In genomic region chr5:113976597-113976996, GRCm38 (mm10) we compare ENCODE assay signal across 22 mouse cellular contexts. TPM values are rescaled to one million over a fixed set of nuclear protein-coding genes. Genes with fewer than 3 reads are reported as not detected.
DNase-seq lines count a peak whose midpoint lies in the region; ATAC-seq and TF ChIP-seq lines count a peak whose summit lies in the region.
"Had no signal": no experiment of that assay in that cellular context is flagged by ENCODE, and none has a peak within 500 bp of the region (broad histone marks: within the 10 kb centered on the region; RNA-seq: fewer than 3 reads in every experiment).

No protein-coding gene starts in this region.

- no peak for ATAC-seq in embryonic facial prominence, embryonic 13.5 days (ENCODE audit: insufficient number of reproducible peaks, insufficient read depth, low FRiP score, low TSS enrichment, low read depth)
- no peak for ATAC-seq in hindbrain, postnatal 0 days
- ATAC-seq in lung, embryonic 16.5 days (ENCODE audit: low read depth) = peak; percentile 19; the same call in 1 of the 2 replicates
- ATAC-seq: CD4-positive, CD25-positive, alpha-beta regulatory T cell, adult 4 months; inflammation-experienced regulatory T-cells, adult 6 months had no signal

- DNase-seq in embryonic facial prominence, embryonic 10.5 days (ENCODE audit: low spot score) = no peak
- DNase-seq in hindbrain, embryonic 10.5 days (ENCODE audit: low spot score) = no peak
- no peak for DNase-seq in hindbrain, postnatal 0 days (ENCODE audit: low spot score)
- DNase-seq in adipocyte (ENCODE audit: low spot score) = no peak
- DNase-seq in layer of hippocampus, adult 8-10 months (ENCODE audit: low spot score in 2 of 2) = no peak
- DNase-seq: adrenal gland, adult 2 months; cerebellum, postnatal 25 days had no signal

- 0 out of 2 replicates have a peak overlapping the region, but pooled peaks have one; percentile 66 for H3K27ac ChIP-seq in embryonic facial prominence, embryonic 13.5 days
- H3K27ac ChIP-seq in embryonic facial prominence, embryonic 10.5 days (replicated peaks) = no peak overlapping the region
- peak overlapping the region; percentile 26; the same call in 1 of the 2 replicates for H3K27ac ChIP-seq in hindbrain, embryonic 10.5 days
- no peak overlapping the region for H3K27ac ChIP-seq in hindbrain, postnatal 0 days
- peak overlapping the region; percentile 10; the same call in 1 of the 2 replicates for H3K27ac ChIP-seq in embryonic fibroblast, embryonic 13.5 days (ENCODE audit: insufficient read depth, low read length)
- peak overlapping the region; percentile 94 for H3K27ac ChIP-seq in lung, embryonic 16.5 days (ENCODE audit: low read length)
- H3K27ac ChIP-seq: stomach, embryonic 15.5 days had no signal

- H3K9ac ChIP-seq in embryonic facial prominence, embryonic 13.5 days = no peak overlapping the region
- no peak overlapping the region for H3K9ac ChIP-seq in hindbrain, postnatal 0 days (replicated peaks; ENCODE audit: low read length)
- H3K9ac ChIP-seq in lung, embryonic 16.5 days (ENCODE audit: low read length) = no peak overlapping the region
- H3K9ac ChIP-seq: stomach, embryonic 15.5 days had no signal

- WGBS in embryonic facial prominence, embryonic 13.5 days = 84% methylated on average over 8 of the region's 8 CpGs
- WGBS in embryonic facial prominence, embryonic 10.5 days = 86% methylated on average over 8 of the region's 8 CpGs
- WGBS in hindbrain, embryonic 10.5 days = 86% methylated on average over 8 of the region's 8 CpGs
- 86% methylated on average over 8 of the region's 8 CpGs for WGBS in hindbrain, postnatal 0 days
- 51% methylated on average over 8 of the region's 8 CpGs for WGBS in lung, embryonic 16.5 days

- H3K4me1 ChIP-seq in embryonic facial prominence, embryonic 13.5 days = peaks cover 49% of the 10 kb centered on the region
- H3K4me1 ChIP-seq in embryonic facial prominence, embryonic 10.5 days = peaks cover 52% of the 10 kb centered on the region
- H3K4me1 ChIP-seq in hindbrain, embryonic 10.5 days (replicated peaks) = peaks cover 66% of the 10 kb centered on the region
- peaks cover 23% of the 10 kb centered on the region for H3K4me1 ChIP-seq in hindbrain, postnatal 0 days (ENCODE audit: insufficient read depth, low read length)
- peaks cover 32% of the 10 kb centered on the region for H3K4me1 ChIP-seq in embryonic fibroblast, embryonic 13.5 days (ENCODE audit: control insufficient read depth, insufficient read depth, low read length)
- peaks cover 59% of the 10 kb centered on the region for H3K4me1 ChIP-seq in lung, embryonic 16.5 days (replicated peaks; ENCODE audit: control insufficient read depth, insufficient read depth, low read length)

- no peak overlapping the region for H3K4me3 ChIP-seq in embryonic facial prominence, embryonic 13.5 days
- H3K4me3 ChIP-seq in embryonic facial prominence, embryonic 10.5 days = no peak overlapping the region
- no peak overlapping the region for H3K4me3 ChIP-seq in hindbrain, embryonic 10.5 days
- no peak overlapping the region for H3K4me3 ChIP-seq in hindbrain, postnatal 0 days (ENCODE audit: low read length)
- H3K4me3 ChIP-seq in embryonic fibroblast, embryonic 13.5 days (ENCODE audit: insufficient read depth, low read length) = no peak overlapping the region
- no peak overlapping the region for H3K4me3 ChIP-seq in lung, embryonic 16.5 days (ENCODE audit: low read length)
- H3K4me3 ChIP-seq: stomach, embryonic 15.5 days had no signal

- H3K36me3 ChIP-seq in embryonic facial prominence, embryonic 13.5 days = peaks cover 33% of the 10 kb centered on the region
- peaks cover 37% of the 10 kb centered on the region for H3K36me3 ChIP-seq in embryonic facial prominence, embryonic 10.5 days (replicated peaks)
- peaks cover 32% of the 10 kb centered on the region for H3K36me3 ChIP-seq in hindbrain, embryonic 10.5 days
- H3K36me3 ChIP-seq in hindbrain, postnatal 0 days (ENCODE audit: insufficient read depth, low read length) = no peaks in the 10 kb centered on the region; the same call in 1 of the 2 replicates
- no peaks in the 10 kb centered on the region; the same call in 1 of the 2 replicates for H3K36me3 ChIP-seq in lung, embryonic 16.5 days (ENCODE audit: control insufficient read depth, insufficient read depth, low read length)

- no peak for TF ChIP-seq CTCF in hindbrain, postnatal 0 days (IDR thresholded peaks at IDR 0.05; ENCODE audit: low read depth)
- no peak for TF ChIP-seq CTCF in embryonic fibroblast, embryonic 13.5 days (IDR thresholded peaks at IDR 0.05; ENCODE audit: borderline replicate concordance, insufficient read depth, low read length)

- TF ChIP-seq POLR2A in embryonic fibroblast, embryonic 13.5 days (IDR thresholded peaks at IDR 0.05; ENCODE audit: low read depth, low read length) = no peak

- no peaks in the 10 kb centered on the region for H3K27me3 ChIP-seq in embryonic facial prominence, embryonic 13.5 days
- no peaks in the 10 kb centered on the region for H3K27me3 ChIP-seq in embryonic facial prominence, embryonic 10.5 days (replicated peaks; ENCODE audit: low read depth, poor library complexity, severe bottlenecking)
- no peaks in the 10 kb centered on the region for H3K27me3 ChIP-seq in hindbrain, embryonic 10.5 days (ENCODE audit: insufficient read depth, poor library complexity, severe bottlenecking)
- no peaks in the 10 kb centered on the region for H3K27me3 ChIP-seq in hindbrain, postnatal 0 days (ENCODE audit: insufficient read depth, low read length)
- no peaks in the 10 kb centered on the region for H3K27me3 ChIP-seq in lung, embryonic 16.5 days (ENCODE audit: control insufficient read depth, insufficient read depth, low read depth, low read length)
- H3K27me3 ChIP-seq: stomach, embryonic 15.5 days had no signal

- no peak overlapping the region for H3K4me2 ChIP-seq in embryonic facial prominence, embryonic 13.5 days
- no peak overlapping the region for H3K4me2 ChIP-seq in hindbrain, postnatal 0 days (ENCODE audit: low read depth, low read length)
- no peak overlapping the region for H3K4me2 ChIP-seq in lung, embryonic 16.5 days (ENCODE audit: low read depth, low read length)
- H3K4me2 ChIP-seq: stomach, embryonic 15.5 days had no signal

- H3K9me3 ChIP-seq in embryonic facial prominence, embryonic 13.5 days = no peaks in the 10 kb centered on the region
- H3K9me3 ChIP-seq in embryonic facial prominence, embryonic 10.5 days = no peaks in the 10 kb centered on the region
- no peaks in the 10 kb centered on the region for H3K9me3 ChIP-seq in hindbrain, embryonic 10.5 days
- no peaks in the 10 kb centered on the region for H3K9me3 ChIP-seq in hindbrain, postnatal 0 days (ENCODE audit: low read length)
- no peaks in the 10 kb centered on the region for H3K9me3 ChIP-seq in lung, embryonic 16.5 days (ENCODE audit: control insufficient read depth, low read length)
- H3K9me3 ChIP-seq: G1E; stomach, embryonic 15.5 days had no signal

RNA-seq across cellular contexts. Expression of gene Ssh1, which starts 17.1 kb away (rescaled TPM):
- 14.2 and 18.8 TPM in 2 replicates for polyA plus RNA-seq in embryonic facial prominence, embryonic 13.5 days (2015; fragmentation: Nextera tagmentation; extraction: Ambion mirVana)
- 15.6 and 17.9 TPM in 2 replicates for polyA plus RNA-seq in embryonic facial prominence, embryonic 10.5 days (2016; fragmentation: Nextera tagmentation; extraction: Ambion mirVana)
- polyA plus RNA-seq in hindbrain, embryonic 10.5 days (2016; fragmentation: Nextera tagmentation; extraction: Ambion mirVana) = 14.8 and 16.9 TPM in 2 replicates
- total RNA-seq in hindbrain, postnatal 0 days (2014; rRNA removed) = 12.4 and 14.5 TPM in 2 replicates
- 9.7 and 11.6 TPM in 2 replicates for polyA plus RNA-seq in hindbrain, postnatal 0 days (2015; fragmentation: Nextera tagmentation; extraction: Ambion mirVana)
- 21.0 and 22.9 TPM in 2 replicates for polyA plus RNA-seq in embryonic fibroblast, embryonic 13.5 days (2011; ENCODE audit: insufficient read length, low read depth, missing spikeins)
- polyA plus RNA-seq in lung, embryonic 16.5 days (2015; fragmentation: Nextera tagmentation; extraction: Ambion mirVana) = 13.2 and 15.1 TPM in 2 replicates
- total RNA-seq in layer of hippocampus, adult 8-10 months (2022) = 10 to 100 TPM; 27.9 to 32.3 (median 29.3) TPM

RNA-seq across cellular contexts. Expression of gene Dao, which starts 26.9 kb away (rescaled TPM):
- not detected in 2 replicates for polyA plus RNA-seq in embryonic facial prominence, embryonic 13.5 days (2015; fragmentation: Nextera tagmentation; extraction: Ambion mirVana)
- polyA plus RNA-seq in embryonic facial prominence, embryonic 10.5 days (2016; fragmentation: Nextera tagmentation; extraction: Ambion mirVana) = not detected in 2 replicates
- not detected in 2 replicates for polyA plus RNA-seq in hindbrain, embryonic 10.5 days (2016; fragmentation: Nextera tagmentation; extraction: Ambion mirVana)
- 0.84 TPM in 1 of 2 replicates, not detected in the other for total RNA-seq in hindbrain, postnatal 0 days (2014; rRNA removed)
- 0.14 TPM in 1 of 2 replicates, not detected in the other for polyA plus RNA-seq in hindbrain, postnatal 0 days (2015; fragmentation: Nextera tagmentation; extraction: Ambion mirVana)
- not detected in 2 replicates for polyA plus RNA-seq in embryonic fibroblast, embryonic 13.5 days (2011; ENCODE audit: insufficient read length, low read depth, missing spikeins)
- polyA plus RNA-seq in lung, embryonic 16.5 days (2015; fragmentation: Nextera tagmentation; extraction: Ambion mirVana) = not detected in 2 replicates
- under 1 TPM in 1 of 4 experiments, not detected in 3; 0.31 TPM for total RNA-seq in layer of hippocampus, adult 8-10 months (2022)
- total RNA-seq: adrenal gland, adult 2 months; G1E; gastrocnemius, postnatal 25 days; layer of hippocampus, postnatal 10 days; liver, adult 2 months; megakaryocyte-erythroid progenitor cell, adult 5-6 weeks had no signal
- polyA plus RNA-seq: adrenal gland, adult 2 months; forebrain, embryonic 11.5 days; G1E; heart, embryonic 14.5 days; hindbrain, embryonic 11.5 days; inflammation-experienced regulatory T-cells, adult 6 months; liver, adult 2 months; neural tube, embryonic 11.5 days had no signal

Comparison
In these comparisons a context has a peak if more than half of its experiments do, and no peak if none do; other contexts are left out.
1. H3K27ac ChIP-seq: peak in embryonic facial prominence, embryonic 13.5 days (single experiment), hindbrain, embryonic 10.5 days (single experiment), embryonic fibroblast, embryonic 13.5 days (single experiment) and lung, embryonic 16.5 days (single experiment); none in embryonic facial prominence, embryonic 10.5 days (single experiment) and hindbrain, postnatal 0 days (single experiment).